Mouse (Mus musculus) forebrain, embryonic 13.5 days (tissue): ENCODE results near the gene Anapc2. TPM values are rescaled to one million over a fixed set of nuclear protein-coding genes. Genes with fewer than 3 reads are reported as not detected.

Experiments
- ATAC-seq: fragments of 200-750 bp; cut with Nextera tagmentation; 2 replicates; pipeline ENCODE4 v1.8.0; 2017
- H3K27ac ChIP-seq: fragments of 300-500 bp; sonication (generic); 2 replicates; pipeline ENCODE4 v1.5.1; 2015; ENCODE audit warnings: inconsistent platforms, mild to moderate bottlenecking, moderate library complexity
- H3K27me3 ChIP-seq: fragments of 300-500 bp; sonication (generic); 2 replicates; pipeline ENCODE4 v1.6.1; 2015; ENCODE audit warnings: mild to moderate bottlenecking, inconsistent platforms
- H3K36me3 ChIP-seq: fragments of 300-500 bp; sonication (generic); 2 replicates; pipeline ENCODE4 v1.6.1; 2015; ENCODE audit warnings: mild to moderate bottlenecking, inconsistent platforms; ENCODE audit not compliant: poor library complexity, severe bottlenecking
- H3K4me1 ChIP-seq: fragments of 300-500 bp; sonication (generic); 2 replicates; pipeline ENCODE4 v1.6.1; 2015; ENCODE audit warnings: inconsistent platforms
- H3K4me2 ChIP-seq: fragments of 300-500 bp; sonication (generic); 2 replicates; pipeline ENCODE4 v1.6.1; 2015; ENCODE audit warnings: inconsistent platforms, mild to moderate bottlenecking, moderate library complexity
- H3K4me3 ChIP-seq: fragments of 300-500 bp; sonication (generic); 2 replicates; pipeline ENCODE4 v1.5.1; 2015; ENCODE audit warnings: mild to moderate bottlenecking, inconsistent platforms
- H3K9ac ChIP-seq: fragments of 300-500 bp; sonication (generic); 2 replicates; pipeline ENCODE4 v1.6.1; 2015; ENCODE audit warnings: mild to moderate bottlenecking, inconsistent platforms
- H3K9me3 ChIP-seq: fragments of 300-500 bp; sonication (generic); replicated peaks from 2 replicates; pipeline ENCODE4 v1.6.1; 2016; ENCODE audit warnings: inconsistent platforms
- WGBS: fragments of 180-500 bp; shearing (Covaris S2); methylation state at CpG from one replicate; pipeline ENCODE4 v1.1.7; 2015; 5-methylcytosine and 5-hydroxymethylcytosine counted together
- polyA plus RNA-seq: library from polyadenylated mRNA; unstranded; fragments of >200 nt; fragmentation: Nextera tagmentation; extraction: Ambion mirVana; gene quantifications from 2 replicates; pipeline ENCODE4 v1.2.1, GENCODE M21; 2015

Anapc2 gene
- polyA plus RNA-seq, 1 experiment from 2014 or later: 126 TPM

DNA sequence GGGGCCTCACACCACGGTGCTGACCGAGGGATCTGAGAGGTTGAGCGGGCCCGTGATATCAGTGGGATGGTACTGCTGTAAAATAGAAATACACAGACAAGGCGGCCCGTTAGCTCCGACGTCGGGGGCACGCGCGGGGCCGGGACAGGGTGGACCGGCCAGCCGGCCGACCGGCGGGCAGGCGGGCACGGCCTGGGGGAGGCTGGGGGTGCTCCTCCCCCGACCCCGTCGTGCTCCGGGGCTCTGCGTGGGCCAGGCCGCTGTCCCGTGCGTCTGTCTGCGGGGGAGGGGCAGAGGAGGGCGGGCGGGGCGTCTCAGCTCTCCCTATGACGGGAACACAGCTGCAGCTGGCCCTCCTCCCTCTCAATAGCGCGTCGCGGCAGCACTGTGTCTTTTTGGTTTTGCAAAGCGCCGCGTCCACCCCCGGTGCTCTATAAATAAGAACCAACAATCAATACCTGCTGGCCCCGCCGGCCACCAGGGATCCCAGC lies 19.8 kb downstream of the Anapc2 start:
- H3K9ac ChIP-seq: peak overlapping the region; percentile 43
- H3K4me1 ChIP-seq: peaks cover 26% of the 10 kb centered on the region
- no peaks in the 10 kb centered on the region for H3K9me3 ChIP-seq
- no peak overlapping the region for H3K27ac ChIP-seq
- peak overlapping the region; percentile 50 for H3K4me2 ChIP-seq
- peak overlapping the region; percentile 27 for H3K4me3 ChIP-seq
- no peaks in the 10 kb centered on the region for H3K36me3 ChIP-seq
- 0 out of 2 replicates have a peak, but pooled peaks have one; percentile 31 for ATAC-seq
- WGBS: 4% methylated on average over 36 of the region's 43 CpGs
- H3K27me3 ChIP-seq: peaks cover 96% of the 10 kb centered on the region

- 0% methylated on average over 1 of the region's 1 CpGs for WGBS
- no peaks in the 10 kb centered on the region for H3K9me3 ChIP-seq
- peaks cover 26% of the 10 kb centered on the region for H3K4me1 ChIP-seq
- H3K4me2 ChIP-seq: no peak overlapping the region; the same call in 1 of the 2 replicates
- no peak overlapping the region for H3K9ac ChIP-seq
- peaks cover 98% of the 10 kb centered on the region for H3K27me3 ChIP-seq
- no peaks in the 10 kb centered on the region for H3K36me3 ChIP-seq
- ATAC-seq: no peak
- no peak overlapping the region for H3K4me3 ChIP-seq
- no peak overlapping the region for H3K27ac ChIP-seq
Measured at GRCm38 (mm10) chr2:25292856-25293255, 20.6 kb downstream of the Anapc2 start.

- no peak for ATAC-seq
- H3K27me3 ChIP-seq: peaks cover 98% of the 10 kb centered on the region
- peaks cover 26% of the 10 kb centered on the region for H3K4me1 ChIP-seq
- H3K9ac ChIP-seq: no peak overlapping the region
- H3K27ac ChIP-seq: no peak overlapping the region
- no peak overlapping the region for H3K4me2 ChIP-seq
- no peak overlapping the region for H3K4me3 ChIP-seq
- WGBS: 79% methylated on average over 9 of the region's 9 CpGs
- no peaks in the 10 kb centered on the region for H3K36me3 ChIP-seq
- H3K9me3 ChIP-seq: no peaks in the 10 kb centered on the region
Measured at GRCm38 (mm10) chr2:25293706-25294105, 21.4 kb downstream of the Anapc2 start.

GRCm38 (mm10) chr2:25297093-25297492 lies 24.8 kb downstream of the Anapc2 start:
- no peak overlapping the region for H3K4me3 ChIP-seq
- no peaks in the 10 kb centered on the region for H3K36me3 ChIP-seq
- peaks cover 7% of the 10 kb centered on the region for H3K4me1 ChIP-seq
- WGBS: 78% methylated on average over 8 of the region's 8 CpGs
- no peak for ATAC-seq
- peaks cover 64% of the 10 kb centered on the region for H3K27me3 ChIP-seq
- no peak overlapping the region for H3K4me2 ChIP-seq
- no peak overlapping the region for H3K9ac ChIP-seq
- no peaks in the 10 kb centered on the region for H3K9me3 ChIP-seq
- no peak overlapping the region for H3K27ac ChIP-seq

- Histone ChIP-seq H3K27ac (no peak overlapping the region), H3K4me1 (no peaks in the 10 kb centered on the region), H3K4me3 (no peak overlapping the region), H3K9ac (no peak overlapping the region), H3K9me3 (no peaks in the 10 kb centered on the region), H3K27me3 (peaks cover 58% of the 10 kb centered on the region), H3K4me2 (no peak overlapping the region), H3K36me3 (no peaks in the 10 kb centered on the region)
- no peak for ATAC-seq
- 85% methylated on average over 10 of the region's 10 CpGs for WGBS
Measured at GRCm38 (mm10) chr2:25298046-25298445, 25.8 kb downstream of the Anapc2 start.

DNA sequence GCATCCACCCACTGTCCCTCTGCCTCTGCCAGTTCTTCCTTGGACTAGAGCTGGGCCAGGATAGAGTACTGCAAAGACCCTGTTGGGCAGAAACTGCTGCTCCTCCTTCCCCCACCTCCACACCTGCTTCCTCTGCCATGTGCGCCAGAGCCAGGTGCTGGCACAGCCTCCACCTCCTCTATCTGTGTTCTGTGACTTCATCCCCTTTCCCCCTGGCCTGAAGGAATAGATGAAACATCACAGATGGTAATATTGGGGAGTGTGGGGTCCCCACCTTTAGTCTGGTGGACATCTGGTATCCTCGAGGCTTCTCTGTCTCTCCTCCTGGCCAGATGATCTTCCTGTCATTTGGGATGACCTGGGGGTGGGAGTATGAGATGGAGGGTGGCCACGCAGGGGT lies 31.2 kb downstream of the Anapc2 start:
- Histone ChIP-seq H3K4me2 (no peak overlapping the region), H3K4me3 (no peak overlapping the region), H3K4me1 (peaks cover 6% of the 10 kb centered on the region), H3K9ac (no peak overlapping the region), H3K36me3 (no peaks in the 10 kb centered on the region), H3K9me3 (no peaks in the 10 kb centered on the region), H3K27ac (no peak overlapping the region), H3K27me3 (peaks cover 51% of the 10 kb centered on the region)
- 81% methylated on average over 3 of the region's 3 CpGs for WGBS
- ATAC-seq: no peak

GRCm38 (mm10) chr2:25303931-25304656 lies 31.8 kb downstream of the Anapc2 start:
- peak overlapping the region; percentile 34; the same call in 1 of the 2 replicates for H3K9ac ChIP-seq
- peak overlapping the region; percentile 86 for H3K4me2 ChIP-seq
- H3K9me3 ChIP-seq: no peaks in the 10 kb centered on the region
- ATAC-seq: 0 out of 2 replicates have a peak, but pooled peaks have one; percentile 13
- H3K36me3 ChIP-seq: no peaks in the 10 kb centered on the region
- H3K27me3 ChIP-seq: peaks cover 55% of the 10 kb centered on the region
- H3K27ac ChIP-seq: no peak overlapping the region
- WGBS: 69% methylated on average over 7 of the region's 7 CpGs
- peaks cover 6% of the 10 kb centered on the region for H3K4me1 ChIP-seq
- H3K4me3 ChIP-seq: peak overlapping the region; percentile 54

DNA sequence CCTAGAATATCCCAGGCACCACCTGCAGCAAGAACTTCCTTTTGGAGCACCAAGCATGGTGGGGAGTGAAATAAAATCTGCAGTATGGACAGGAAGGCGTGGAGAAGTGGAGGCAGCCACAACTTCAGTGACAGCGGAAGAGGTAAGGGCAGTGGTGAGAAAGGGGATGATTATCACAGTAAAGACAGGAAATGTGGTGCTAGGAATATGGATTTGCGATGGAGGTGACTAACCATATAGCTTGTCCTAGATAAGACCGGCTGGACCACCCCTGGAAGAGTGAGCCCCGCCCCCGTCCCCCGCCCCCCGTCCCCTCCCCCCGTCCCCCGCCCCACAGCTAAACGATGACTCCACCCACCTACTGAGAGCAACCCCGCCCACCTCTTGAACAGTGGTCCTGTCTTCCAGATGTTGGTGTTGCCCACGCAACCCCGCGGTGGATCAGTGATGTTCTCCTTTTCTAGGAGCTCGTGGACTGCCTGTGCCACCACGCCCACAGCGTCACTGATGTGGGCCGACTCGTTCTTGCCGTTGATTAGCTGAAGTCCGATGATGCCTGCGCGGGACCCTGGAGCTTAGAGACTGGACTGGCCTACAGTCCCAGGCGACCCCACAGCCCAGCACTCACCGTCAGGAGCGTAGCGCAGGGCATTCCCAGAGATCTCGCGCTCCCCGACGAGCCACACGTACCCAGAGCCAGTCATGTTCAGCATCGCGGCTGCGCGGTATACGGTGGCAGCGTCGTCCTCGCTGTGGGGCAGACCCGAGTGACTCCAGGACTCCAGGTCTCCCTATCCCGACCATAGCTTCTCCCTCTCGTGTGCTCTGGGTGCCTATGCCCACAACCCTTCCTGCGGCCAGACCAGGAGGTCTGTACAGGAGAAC lies 32.6 kb downstream of the Anapc2 start:
- WGBS: 3% methylated on average over 37 of the region's 45 CpGs
- Histone ChIP-seq H3K27ac (no peak overlapping the region), H3K4me1 (peaks cover 6% of the 10 kb centered on the region), H3K4me3 (peak overlapping the region; percentile 54), H3K9me3 (no peaks in the 10 kb centered on the region), H3K36me3 (no peaks in the 10 kb centered on the region), H3K27me3 (peaks cover 63% of the 10 kb centered on the region), H3K9ac (peak overlapping the region; percentile 67), H3K4me2 (peak overlapping the region; percentile 86)
- peak; percentile 91 for ATAC-seq

DNA sequence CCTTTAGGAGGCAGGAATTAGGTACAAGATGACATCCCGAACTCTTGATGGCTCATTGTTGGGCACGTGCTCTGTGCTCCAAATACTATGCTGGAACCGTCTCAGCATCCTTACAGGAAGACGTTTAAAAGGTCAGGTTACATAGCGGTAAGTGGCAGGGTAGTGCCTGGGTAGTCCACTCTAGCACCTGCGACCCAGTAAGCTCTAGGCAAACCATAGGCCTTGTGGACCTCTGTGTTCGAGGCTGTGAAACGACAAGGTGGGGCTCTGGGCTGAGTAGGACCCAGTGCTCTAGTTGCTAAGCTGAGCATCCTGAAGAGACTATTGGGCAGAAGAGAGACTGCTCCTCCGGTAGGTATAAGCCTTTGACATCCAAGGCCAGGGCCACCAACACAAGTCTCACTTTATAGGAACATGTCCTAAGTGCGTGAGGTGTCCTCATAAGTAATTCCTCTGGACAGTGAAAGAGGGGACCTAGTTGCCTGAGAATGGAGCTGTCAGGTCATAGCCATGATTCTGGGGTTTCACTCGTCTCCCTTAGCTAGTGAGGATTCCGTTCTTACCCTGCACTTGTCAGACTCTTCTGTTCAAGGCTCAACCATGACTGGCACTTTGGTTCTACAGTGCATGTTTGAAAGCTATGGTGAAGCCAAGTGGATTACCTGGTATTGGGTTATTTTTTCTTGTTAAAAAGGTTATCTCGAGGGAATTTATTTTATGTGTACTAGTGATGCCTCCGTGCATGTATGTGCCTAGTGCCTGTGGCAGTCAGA lies 33.5 kb downstream of the Anapc2 start:
- Histone ChIP-seq H3K4me1 (peaks cover 6% of the 10 kb centered on the region), H3K9me3 (no peaks in the 10 kb centered on the region), H3K4me3 (peak overlapping the region; percentile 54), H3K27ac (no peak overlapping the region), H3K36me3 (no peaks in the 10 kb centered on the region), H3K4me2 (peak overlapping the region; percentile 86), H3K27me3 (peaks cover 72% of the 10 kb centered on the region), H3K9ac (peak overlapping the region; percentile 67)
- ATAC-seq: no peak
- WGBS: 48% methylated on average over 14 of the region's 14 CpGs

- H3K4me2 ChIP-seq: no peak overlapping the region
- no peaks in the 10 kb centered on the region for H3K9me3 ChIP-seq
- no peaks in the 10 kb centered on the region for H3K4me1 ChIP-seq
- H3K9ac ChIP-seq: no peak overlapping the region
- H3K27ac ChIP-seq: no peak overlapping the region
- 54% methylated on average over 10 of the region's 10 CpGs for WGBS
- no peak for ATAC-seq
- peaks cover 96% of the 10 kb centered on the region for H3K27me3 ChIP-seq
- H3K4me3 ChIP-seq: no peak overlapping the region
- no peaks in the 10 kb centered on the region for H3K36me3 ChIP-seq
Measured at GRCm38 (mm10) chr2:25310180-25310579, 37.9 kb downstream of the Anapc2 start.

DNA sequence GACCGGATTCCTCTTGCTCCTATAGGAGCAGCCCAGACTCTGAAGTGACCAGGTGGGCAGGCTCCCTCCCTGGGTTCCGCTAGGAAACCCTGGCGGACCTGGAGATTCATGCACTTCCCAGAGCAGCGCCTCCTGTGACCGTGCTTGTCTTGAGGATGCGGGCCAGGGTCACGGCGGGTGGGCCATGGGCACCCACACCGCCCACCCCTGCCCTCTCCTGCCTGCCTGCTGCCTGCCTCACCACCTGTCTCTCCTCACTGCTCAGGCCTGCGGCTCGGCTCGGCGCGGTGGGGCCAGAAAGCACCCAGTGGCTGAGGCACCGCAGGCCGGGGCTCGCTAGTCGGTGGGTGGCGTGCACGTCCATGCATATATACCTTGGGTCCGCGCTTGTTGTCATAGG lies 38.7 kb downstream of the Anapc2 start:
- Histone ChIP-seq H3K27me3 (peaks cover 98% of the 10 kb centered on the region), H3K4me1 (no peaks in the 10 kb centered on the region), H3K27ac (no peak overlapping the region), H3K4me3 (no peak overlapping the region), H3K9ac (no peak overlapping the region), H3K4me2 (no peak overlapping the region), H3K36me3 (no peaks in the 10 kb centered on the region), H3K9me3 (no peaks in the 10 kb centered on the region)
- WGBS: 2% methylated on average over 22 of the region's 22 CpGs
- no peak for ATAC-seq
